Mouse (Mus musculus) C3H10T1/2 (cell line): ENCODE data around the gene Il17a. TPM values are rescaled to one million over a fixed set of nuclear protein-coding genes. Genes with fewer than 3 reads are reported as not detected.

Experiments
- polyA plus RNA-seq, 2 experiments: library from polyadenylated mRNA; unstranded; fragments of >200 nt; fragmentation: generic; extraction: Trizol; gene quantifications; one replicate each; pipeline ENCODE4 v1.2.1; 2012; ENCODE audit warnings: missing spikeins in 2 of 2

The Il17a gene
- not detected for polyA plus RNA-seq

GRCm38 (mm10) chr1:20730903-20731302 lies at the start of gene Il17a:
Gene Il17a (plus strand): TSS chr1:20730905.

Other genes starting within 250 kb of the Il17a start
- under 1 TPM in 1 of 2 experiments, not detected in 1; under 0.01 TPM for gene Pkhd1, start 112.8 kb upstream of the Il17a start, polyA plus RNA-seq
- gene Il17f, start 59.7 kb downstream of the Il17a start, polyA plus RNA-seq = under 1 TPM in 1 of 2 experiments, not detected in 1; 0.12 TPM
- 10 to 100 TPM; 22.7 to 98.5 TPM for gene Mcm3, start 89.4 kb downstream of the Il17a start, polyA plus RNA-seq
- gene Paqr8, start 159.7 kb downstream of the Il17a start, polyA plus RNA-seq = 1 to 10 TPM in 1 of 2 experiments, under 1 TPM in 1; 0.11 to 2.8 TPM
- gene Efhc1, start 220.7 kb downstream of the Il17a start, polyA plus RNA-seq = 1 to 10 TPM in 1 of 2 experiments, under 1 TPM in 1; 0.19 to 2.3 TPM